Comparison of ENCODE assay signal across 14 mouse cellular contexts in the genomic region with DNA sequence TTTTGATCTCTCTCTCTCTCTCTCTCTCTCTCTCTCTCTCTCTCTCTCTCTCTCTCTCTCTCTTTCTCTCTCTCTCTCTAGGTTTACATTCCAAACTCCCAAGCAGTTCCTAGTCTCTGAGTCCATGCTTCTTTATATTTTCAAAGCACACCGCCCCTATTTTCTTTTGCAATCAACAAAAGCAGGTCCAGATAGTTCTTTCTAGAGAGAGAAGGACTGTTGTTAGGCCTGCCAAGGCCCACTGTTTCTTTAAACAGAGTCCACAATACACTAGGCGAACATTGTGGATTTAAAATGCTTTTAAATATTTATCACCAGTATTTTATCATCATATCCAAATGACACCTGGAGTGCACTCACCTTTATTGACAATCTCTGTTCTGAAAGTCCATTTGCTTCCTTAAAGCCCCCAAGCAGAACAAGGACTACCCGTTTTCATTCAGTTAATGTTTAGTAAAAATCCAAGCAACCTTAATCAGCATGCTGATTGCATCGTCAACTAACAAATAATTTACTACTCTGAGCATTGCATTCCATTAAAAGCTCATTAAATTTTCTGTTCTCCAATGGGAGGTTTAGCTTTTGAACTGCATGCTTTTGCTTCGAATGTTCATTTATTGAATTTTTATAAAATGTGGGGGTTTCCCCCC.
A peak's percentile ranks its signal among the peaks of the same experiment; 100 is the strongest.
DNase-seq lines count a peak whose midpoint lies in the region; ATAC-seq lines count a peak whose summit lies in the region.
"Had no signal": no experiment of that assay in that cellular context is flagged by ENCODE, and none has a peak within 500 bp of the region (broad histone marks: within the 10 kb centered on the region; RNA-seq: fewer than 3 reads in every experiment).

No protein-coding gene starts in this region.

- no peaks in the 10 kb centered on the region for H3K9me3 ChIP-seq in kidney, embryonic 16.5 days (ENCODE audit: low read length)
- H3K9me3 ChIP-seq in forebrain, embryonic 15.5 days: no peaks in the 10 kb centered on the region
- H3K9me3 ChIP-seq in neural tube, embryonic 15.5 days (replicated peaks): no peaks in the 10 kb centered on the region
- H3K9me3 ChIP-seq: embryonic facial prominence, embryonic 12.5 days had no signal

- no peak overlapping the region for H3K4me3 ChIP-seq in kidney, embryonic 16.5 days (ENCODE audit: low read length)
- peak overlapping the region; percentile 38 for H3K4me3 ChIP-seq in forebrain, embryonic 15.5 days
- H3K4me3 ChIP-seq in neural tube, embryonic 15.5 days (replicated peaks): peak overlapping the region; percentile 34
- H3K4me3 ChIP-seq: embryonic facial prominence, embryonic 12.5 days; heart, adult 2 months had no signal

- no peak for DNase-seq in kidney, postnatal 10 days
- peak; percentile 9 for DNase-seq in kidney, postnatal 14 days
- no peak for DNase-seq in heart, postnatal 36 days
- DNase-seq in adrenal gland, postnatal 25 days: no peak
- DNase-seq: heart, adult 2 months; heart, postnatal 4 days; left cerebral cortex, postnatal 4 days had no signal

- H3K9ac ChIP-seq in kidney, embryonic 16.5 days (replicated peaks; ENCODE audit: low read length): no peak overlapping the region
- peak overlapping the region; percentile 59 for H3K9ac ChIP-seq in forebrain, embryonic 15.5 days (replicated peaks)
- H3K9ac ChIP-seq in neural tube, embryonic 15.5 days (replicated peaks): peak overlapping the region; percentile 54
- H3K9ac ChIP-seq: embryonic facial prominence, embryonic 12.5 days had no signal

- WGBS in kidney, embryonic 16.5 days: 45% methylated on average over 5 of the region's 5 CpGs
- 9% methylated on average over 5 of the region's 5 CpGs for WGBS in forebrain, embryonic 15.5 days
- 19% methylated on average over 5 of the region's 5 CpGs for WGBS in neural tube, embryonic 15.5 days

- intact Hi-C loops in heart, postnatal 36 days (cut with DNase I): no loop called here

- no peaks in the 10 kb centered on the region for H3K36me3 ChIP-seq in kidney, embryonic 16.5 days (ENCODE audit: insufficient read depth, low read length)
- H3K36me3 ChIP-seq in forebrain, embryonic 15.5 days: no peaks in the 10 kb centered on the region
- no peaks in the 10 kb centered on the region for H3K36me3 ChIP-seq in neural tube, embryonic 15.5 days
- H3K36me3 ChIP-seq: embryonic facial prominence, embryonic 12.5 days had no signal

- no peaks in the 10 kb centered on the region for H3K27me3 ChIP-seq in kidney, embryonic 16.5 days (ENCODE audit: insufficient read depth, low read length)
- H3K27me3 ChIP-seq in forebrain, embryonic 15.5 days: no peaks in the 10 kb centered on the region
- H3K27me3 ChIP-seq in neural tube, embryonic 15.5 days (replicated peaks): no peaks in the 10 kb centered on the region
- H3K27me3 ChIP-seq: embryonic facial prominence, embryonic 12.5 days had no signal

- H3K4me1 ChIP-seq in kidney, embryonic 16.5 days (ENCODE audit: insufficient read depth, low read length): peaks cover 14% of the 10 kb centered on the region
- peaks cover 65% of the 10 kb centered on the region for H3K4me1 ChIP-seq in forebrain, embryonic 15.5 days
- H3K4me1 ChIP-seq in neural tube, embryonic 15.5 days: peaks cover 36% of the 10 kb centered on the region

- ATAC-seq in kidney, embryonic 16.5 days (ENCODE audit: low FRiP score, low TSS enrichment): peak; percentile 67; the same call in 1 of the 2 replicates
- ATAC-seq in forebrain, embryonic 15.5 days (replicated peaks): no peak
- ATAC-seq in neural tube, embryonic 15.5 days (ENCODE audit: low FRiP score): peak; percentile 1; the same call in 1 of the 2 replicates
- ATAC-seq in frontal cortex, adult (ENCODE audit: low TSS enrichment): no peak
- ATAC-seq: CD4-positive, CD25-positive, alpha-beta regulatory T cell, adult 4 months; Patski had no signal

- peak overlapping the region; percentile 26; the same call in 1 of the 2 replicates for H3K4me2 ChIP-seq in kidney, embryonic 16.5 days (replicated peaks; ENCODE audit: low read depth, low read length)
- peak overlapping the region; percentile 61 for H3K4me2 ChIP-seq in forebrain, embryonic 15.5 days (replicated peaks)
- H3K4me2 ChIP-seq in neural tube, embryonic 15.5 days: peak overlapping the region; percentile 44
- H3K4me2 ChIP-seq: embryonic facial prominence, embryonic 12.5 days had no signal

- H3K27ac ChIP-seq in kidney, embryonic 16.5 days (ENCODE audit: low read length): peak overlapping the region; percentile 65
- H3K27ac ChIP-seq in forebrain, embryonic 15.5 days (replicated peaks): peak overlapping the region; percentile 99
- H3K27ac ChIP-seq in neural tube, embryonic 15.5 days (replicated peaks): peak overlapping the region; percentile 91
- H3K27ac ChIP-seq: embryonic facial prominence, embryonic 12.5 days; heart, adult 2 months had no signal

Comparison
In these comparisons a context has a peak if more than half of its experiments do, and no peak if none do; other contexts are left out.
1. ATAC-seq: peak in kidney, embryonic 16.5 days (single experiment) and neural tube, embryonic 15.5 days (single experiment); none in forebrain, embryonic 15.5 days (single experiment) and frontal cortex, adult (single experiment).
2. Peak in every context shown above with its lines, with median percentiles within 50 percentile points of each other: H3K27ac ChIP-seq and H3K4me2 ChIP-seq.